Mouse (Mus musculus) gastrocnemius, postnatal 25 days (tissue): Measurements from ENCODE around the gene Apba1. TPM values are rescaled to one million over a fixed set of nuclear protein-coding genes. Genes with fewer than 3 reads are reported as not detected.
A peak's percentile ranks its signal among the peaks of the same experiment; 100 is the strongest.

ENCODE experiments used
- DNase-seq: peaks from one replicate; pipeline ENCODE4 v3.0.0; 2022
- total RNA-seq, 2 experiments: library from RNA; stranded (reverse); gene quantifications; 1 replicate in 1 of 2; 2 replicates in 1 of 2; pipeline ENCODE4 v1.2.3; 2021

Apba1 gene
- total RNA-seq, 2 experiments from 2014 or later: 1.3 to 1.5 TPM

DNA sequence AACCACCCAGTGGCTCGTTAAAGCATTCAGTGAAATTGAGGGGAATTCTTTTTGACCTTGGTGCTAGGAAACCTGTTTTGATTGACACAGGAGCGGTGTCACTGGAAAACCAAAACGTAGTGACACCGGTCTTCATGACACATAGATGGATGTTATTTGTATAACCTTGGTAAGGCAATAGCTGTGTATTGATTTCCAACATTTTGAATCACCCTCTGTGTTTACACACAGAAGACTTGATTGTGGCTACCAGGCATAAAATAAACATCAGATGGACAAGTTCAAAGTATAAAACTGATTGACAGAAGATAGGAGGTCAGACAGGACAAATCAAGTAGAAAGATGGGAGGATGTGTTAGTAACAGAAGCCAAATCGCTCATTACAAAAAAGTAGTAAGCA is 117.1 kb downstream of the Apba1 start:
- DNase-seq: no peak

DNA sequence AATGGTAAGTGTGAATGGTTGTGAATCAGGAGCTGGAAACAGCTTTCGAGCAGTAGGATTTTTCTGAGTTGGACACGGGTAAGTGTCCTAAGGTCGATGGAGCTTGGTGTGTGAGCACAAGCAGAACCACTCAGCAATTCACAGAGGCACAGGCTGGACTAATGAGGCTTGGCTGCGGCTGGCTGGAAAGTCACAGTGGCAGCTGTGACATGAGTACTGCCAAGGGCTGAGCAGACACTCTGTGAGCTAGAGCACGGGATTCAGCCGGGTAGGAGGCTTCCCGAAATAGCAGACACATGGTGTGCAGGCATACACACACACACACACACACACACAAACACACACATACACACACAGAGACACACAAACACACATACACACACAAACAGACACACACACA is 121.2 kb downstream of the Apba1 start:
- DNase-seq: peak; percentile 78

GRCm38 (mm10) chr19:23886169-23886568 is 127.5 kb downstream of the Apba1 start:
- DNase-seq: no peak

- no peak for DNase-seq
Measured at GRCm38 (mm10) chr19:23891421-23891820, 132.7 kb downstream of the Apba1 start.

GRCm38 (mm10) chr19:23892633-23893032 is 133.9 kb downstream of the Apba1 start:
- no peak for DNase-seq

DNA sequence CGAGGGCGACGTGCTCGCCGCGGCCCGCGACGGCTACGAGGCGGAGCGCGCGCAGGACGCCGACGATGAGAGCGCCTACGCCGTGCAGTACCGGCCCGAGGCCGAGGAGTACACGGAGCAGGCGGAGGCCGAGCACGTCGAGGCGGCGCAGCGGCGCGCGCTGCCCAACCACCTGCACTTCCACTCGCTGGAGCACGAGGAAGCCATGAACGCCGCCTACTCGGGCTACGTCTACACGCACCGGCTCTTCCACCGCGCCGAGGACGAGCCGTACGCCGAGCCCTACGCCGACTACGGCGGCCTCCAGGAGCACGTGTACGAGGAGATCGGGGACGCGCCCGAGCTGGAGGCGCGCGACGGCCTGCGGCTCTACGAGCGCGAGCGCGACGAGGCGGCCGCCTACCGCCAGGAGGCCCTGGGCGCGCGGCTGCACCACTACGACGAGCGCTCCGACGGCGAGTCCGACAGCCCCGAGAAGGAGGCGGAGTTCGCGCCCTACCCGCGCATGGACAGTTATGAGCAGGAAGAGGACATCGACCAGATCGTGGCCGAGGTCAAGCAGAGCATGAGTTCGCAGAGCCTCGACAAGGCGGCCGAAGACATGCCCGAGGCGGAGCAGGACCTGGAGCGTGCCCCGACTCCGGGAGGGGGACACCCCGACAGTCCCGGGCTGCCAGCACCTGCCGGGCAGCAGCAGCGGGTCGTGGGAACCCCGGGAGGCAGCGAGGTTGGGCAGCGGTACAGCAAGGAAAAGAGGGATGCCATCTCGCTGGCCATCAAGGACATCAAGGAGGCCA is 134.6 kb downstream of the Apba1 start:
- DNase-seq: peak; percentile 30

DNA sequence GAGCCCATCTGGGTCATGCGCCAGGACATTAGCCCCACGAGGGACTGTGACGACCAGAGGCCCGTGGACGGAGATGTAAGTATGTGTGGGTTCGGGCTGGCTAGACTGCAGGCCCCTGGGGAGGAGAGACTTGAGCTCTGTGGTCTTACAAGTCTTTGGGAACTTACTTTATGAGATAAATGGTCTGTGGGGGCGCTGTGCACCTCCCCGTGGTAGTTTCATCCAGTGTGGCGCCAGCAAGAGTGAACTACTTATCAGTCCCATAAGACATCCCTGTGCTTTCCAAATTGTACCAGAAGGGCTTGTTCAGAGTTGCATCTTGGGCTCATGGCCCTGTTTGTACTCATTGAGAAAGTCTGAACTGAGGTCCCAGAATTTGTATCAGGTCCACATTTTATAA is 135.3 kb downstream of the Apba1 start:
- no peak for DNase-seq

GRCm38 (mm10) chr19:23894822-23895221 is 136.1 kb downstream of the Apba1 start:
- DNase-seq: no peak

DNA sequence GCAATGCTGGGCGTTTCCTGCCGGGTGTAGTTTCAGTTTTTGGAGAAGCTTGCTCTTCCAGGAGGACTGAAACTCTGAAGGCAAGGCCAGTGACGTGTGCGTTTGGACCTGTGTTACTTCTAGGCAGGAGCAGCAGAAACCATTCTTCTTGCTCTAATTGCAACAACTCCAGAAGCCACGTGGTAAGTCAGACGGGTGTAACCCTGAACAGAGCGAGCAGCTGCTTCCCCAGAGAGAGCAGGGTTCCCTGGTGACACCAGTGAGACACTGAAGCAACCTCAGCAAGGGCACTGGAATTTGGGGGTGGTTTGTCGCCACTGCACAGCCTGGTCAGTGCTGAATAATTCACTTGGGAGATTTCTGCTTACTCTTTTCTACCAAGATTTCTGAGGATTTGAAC is 138.2 kb downstream of the Apba1 start:
- no peak for DNase-seq

DNA sequence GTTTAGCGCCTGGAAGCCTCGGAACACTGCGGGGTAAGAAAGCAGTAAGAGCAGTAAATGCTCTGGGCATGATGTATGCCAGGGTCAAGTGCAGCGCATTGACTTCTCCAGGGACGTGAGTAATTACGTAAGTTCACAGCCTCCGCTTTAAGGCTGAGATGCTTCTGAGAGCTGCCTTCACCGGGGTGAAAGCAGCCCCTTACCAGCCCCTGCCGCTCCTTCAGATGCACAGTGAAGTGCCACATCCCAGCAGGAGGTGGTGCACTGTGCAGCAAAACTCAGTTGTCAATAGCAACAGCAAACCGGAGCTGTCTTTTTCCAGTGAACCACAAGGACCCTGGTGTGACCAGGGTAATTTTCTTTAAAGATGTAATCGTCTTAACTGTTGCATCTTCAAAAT is 139.8 kb downstream of the Apba1 start:
- no peak for DNase-seq

GRCm38 (mm10) chr19:23901177-23901576 is 142.5 kb downstream of the Apba1 start:
- DNase-seq: peak; percentile 22

GRCm38 (mm10) chr19:23901768-23902167 is 143.1 kb downstream of the Apba1 start:
- DNase-seq: no peak

DNA sequence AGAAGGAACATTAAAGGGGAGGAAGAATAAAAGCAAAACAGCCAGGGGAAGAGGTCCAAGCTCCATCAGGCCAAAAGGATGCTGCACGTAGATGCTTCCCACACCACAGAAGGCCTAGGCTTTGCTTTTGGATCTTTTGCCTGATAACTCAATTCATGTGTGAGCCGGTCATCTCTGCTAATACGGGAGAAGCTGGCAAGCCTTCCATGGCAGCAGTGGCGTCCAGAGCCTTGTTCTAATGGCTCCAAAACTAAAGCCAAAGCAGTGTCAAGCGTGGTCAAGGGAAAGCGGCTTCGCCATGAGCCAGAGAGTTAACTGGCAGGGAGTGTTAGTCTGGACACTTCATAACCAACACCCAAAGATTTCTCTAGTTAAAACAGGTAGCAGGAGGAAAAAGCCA is 144.4 kb downstream of the Apba1 start:
- DNase-seq: no peak

DNA sequence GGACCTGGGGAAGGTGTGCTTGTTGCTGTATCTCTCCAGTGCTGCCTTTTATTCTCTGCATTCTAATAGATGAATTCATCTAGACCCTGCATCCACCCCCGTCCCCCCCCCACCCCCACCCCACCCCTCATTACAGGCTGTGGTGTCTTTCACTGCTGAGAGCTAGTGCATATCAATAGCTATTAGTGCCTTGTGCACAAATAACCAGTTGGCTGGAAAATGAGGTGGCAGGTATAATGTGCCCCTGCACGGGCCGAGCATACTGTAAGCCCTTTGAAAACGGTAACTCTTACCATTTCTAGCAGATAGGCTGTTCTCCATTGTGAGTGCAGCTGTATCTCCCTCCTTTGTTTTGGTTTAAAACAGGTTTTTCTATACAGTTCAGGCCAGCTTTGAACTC is 146.2 kb downstream of the Apba1 start:
- DNase-seq: no peak

- DNase-seq: no peak
Measured at GRCm38 (mm10) chr19:23905772-23906171, 147.1 kb downstream of the Apba1 start.

- no peak for DNase-seq
Measured at GRCm38 (mm10) chr19:23910345-23910744, 151.7 kb downstream of the Apba1 start.

DNA sequence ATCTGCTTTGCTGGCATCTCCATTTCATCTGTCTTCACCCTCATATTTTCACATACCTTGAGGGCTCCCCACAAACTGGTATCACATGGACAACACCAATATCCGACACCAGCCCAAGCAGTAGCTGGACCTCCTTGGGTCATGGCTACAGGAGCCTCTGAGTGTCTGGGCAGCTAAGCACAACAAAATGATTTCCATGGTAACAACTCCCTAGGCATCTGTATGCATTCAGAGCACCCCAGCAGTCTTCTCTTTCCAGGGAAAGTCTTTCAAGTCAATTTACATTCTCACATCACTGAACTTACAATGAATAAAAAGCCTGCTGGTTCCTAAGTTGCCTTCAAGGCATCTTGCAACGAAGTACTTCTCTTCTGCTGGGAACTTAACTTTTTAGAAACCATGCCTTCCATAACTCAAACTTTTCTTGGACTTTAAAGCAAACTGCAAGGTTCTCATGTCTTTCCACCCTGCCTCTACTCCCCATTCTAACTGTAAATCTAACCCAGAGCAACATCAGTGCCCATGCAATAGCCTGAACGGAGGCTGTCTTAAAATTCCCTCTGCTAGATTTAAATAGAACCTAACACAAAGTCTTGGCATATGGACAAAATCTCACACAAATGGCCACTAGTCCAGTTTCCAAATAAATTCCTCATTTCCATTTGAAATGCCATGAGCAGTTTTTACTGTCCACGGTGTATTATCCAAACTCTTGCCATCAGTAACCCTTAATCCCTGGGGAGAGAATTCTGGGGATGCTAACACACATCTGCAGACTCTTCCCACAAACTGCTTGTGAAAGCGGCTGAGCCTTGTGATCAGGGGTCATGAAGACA is 160.9 kb downstream of the Apba1 start:
- no peak for DNase-seq

DNA sequence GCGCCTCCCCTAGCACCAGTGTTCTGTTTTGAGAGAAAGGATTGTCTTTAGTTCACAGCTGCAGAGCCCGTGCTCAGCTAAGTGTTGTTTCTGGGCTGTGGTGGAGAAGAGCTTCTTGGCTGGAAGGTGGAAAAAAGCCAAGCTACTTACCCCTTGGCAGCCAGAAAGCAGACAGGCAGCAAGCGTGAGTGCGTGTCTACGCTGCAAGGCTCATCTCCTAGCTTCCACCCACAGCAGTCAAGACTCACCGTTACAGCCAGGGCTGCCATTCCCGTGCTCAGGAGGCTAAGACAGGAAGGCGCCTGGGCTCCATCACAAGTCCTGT is 161.5 kb downstream of the Apba1 start:
- no peak for DNase-seq

DNA sequence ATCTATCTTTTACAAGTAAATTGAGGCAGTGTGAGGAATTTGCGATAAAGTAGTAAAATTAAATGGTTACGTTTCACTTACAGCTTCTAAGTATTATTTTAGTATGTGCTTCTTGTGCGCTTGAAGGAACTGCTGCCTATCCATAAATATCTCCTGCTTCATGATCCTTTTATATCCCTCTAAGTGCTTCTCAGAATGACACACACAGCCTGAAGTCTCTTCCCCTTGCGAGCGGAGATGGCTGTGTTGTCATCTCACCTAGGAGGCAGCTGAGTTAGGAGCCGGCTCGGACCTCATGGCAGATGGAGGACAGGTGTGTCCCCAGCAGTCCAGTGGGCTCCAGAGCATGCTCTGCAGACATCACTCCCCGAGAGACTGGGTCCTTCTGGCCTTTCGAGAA is 163.9 kb downstream of the Apba1 start:
- DNase-seq: no peak

DNA sequence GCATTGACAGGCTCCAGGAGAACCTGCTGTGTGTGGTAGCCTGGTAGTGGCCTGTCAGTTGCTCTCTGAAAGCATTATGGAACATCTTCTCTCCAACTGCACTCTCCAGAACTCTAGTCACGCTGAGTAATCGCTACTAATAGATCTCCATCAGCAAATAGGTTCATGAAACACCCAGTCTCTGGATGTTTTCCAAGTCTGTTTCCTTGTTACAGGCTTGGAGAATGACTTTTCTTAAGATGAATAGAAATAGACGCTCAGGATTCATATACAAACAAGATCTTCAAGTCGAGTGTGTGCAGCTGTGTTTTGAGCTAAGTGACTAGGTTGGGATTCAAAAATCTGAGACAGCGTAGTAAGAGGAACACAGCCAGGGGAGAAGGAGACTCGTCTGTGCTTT is 165.4 kb downstream of the Apba1 start:
- DNase-seq: no peak

DNA sequence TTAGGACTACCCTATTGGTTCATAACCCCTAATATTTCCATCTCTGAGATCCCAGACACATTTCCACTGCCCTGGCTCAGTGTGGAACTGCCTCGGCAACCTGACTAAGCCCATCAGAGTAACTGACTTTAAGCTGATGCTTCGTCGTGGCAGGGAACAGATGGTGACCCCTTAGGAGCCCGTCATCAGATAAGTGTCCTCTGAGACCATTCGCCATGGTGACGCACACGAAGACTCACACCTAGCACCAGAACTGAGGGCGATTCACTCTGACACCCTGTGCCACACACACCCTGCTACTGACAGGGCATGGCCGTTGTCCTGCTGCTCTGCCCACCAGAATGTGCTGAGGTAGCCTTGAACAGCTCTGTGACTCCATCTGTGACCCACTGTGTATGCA is 166.1 kb downstream of the Apba1 start:
- DNase-seq: no peak

DNA sequence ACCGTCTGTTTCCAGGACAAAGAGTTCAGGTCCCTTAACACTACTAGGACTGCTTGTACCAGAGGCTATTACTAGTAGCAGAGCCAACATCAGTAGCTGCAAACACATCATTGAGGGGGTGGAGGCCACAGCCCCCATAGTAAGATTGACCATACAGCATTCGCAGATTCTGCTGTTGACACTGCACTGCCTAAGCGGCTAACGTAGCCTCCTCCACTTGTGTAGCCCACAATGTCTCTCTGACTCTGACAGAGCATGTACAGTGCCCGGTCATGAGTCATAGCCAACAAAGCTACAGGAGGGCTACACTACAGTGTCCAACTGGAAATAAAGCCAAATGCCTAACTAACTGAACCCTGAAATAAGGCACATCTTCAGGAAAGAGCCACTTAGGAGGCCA is 166.9 kb downstream of the Apba1 start:
- no peak for DNase-seq

DNA sequence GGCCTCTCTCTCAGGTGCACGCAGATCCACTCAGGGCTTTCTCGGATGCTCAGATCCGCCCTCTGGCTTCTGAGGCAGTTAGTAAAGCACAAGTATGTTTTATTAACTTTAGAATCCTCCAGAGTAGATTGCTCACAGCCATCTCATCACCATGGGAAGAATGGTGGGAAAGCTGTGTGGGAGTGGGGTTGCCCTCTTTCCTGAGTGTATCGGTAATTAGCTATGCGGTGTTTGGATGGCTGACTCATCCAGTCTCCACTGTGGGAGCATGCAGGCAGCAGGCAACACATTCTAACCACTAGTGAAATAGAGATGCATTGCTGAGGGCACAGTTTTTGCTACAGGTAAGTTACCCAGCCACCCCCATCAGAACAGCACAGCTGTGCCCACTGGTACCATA is 172.1 kb downstream of the Apba1 start:
- DNase-seq: no peak

DNA sequence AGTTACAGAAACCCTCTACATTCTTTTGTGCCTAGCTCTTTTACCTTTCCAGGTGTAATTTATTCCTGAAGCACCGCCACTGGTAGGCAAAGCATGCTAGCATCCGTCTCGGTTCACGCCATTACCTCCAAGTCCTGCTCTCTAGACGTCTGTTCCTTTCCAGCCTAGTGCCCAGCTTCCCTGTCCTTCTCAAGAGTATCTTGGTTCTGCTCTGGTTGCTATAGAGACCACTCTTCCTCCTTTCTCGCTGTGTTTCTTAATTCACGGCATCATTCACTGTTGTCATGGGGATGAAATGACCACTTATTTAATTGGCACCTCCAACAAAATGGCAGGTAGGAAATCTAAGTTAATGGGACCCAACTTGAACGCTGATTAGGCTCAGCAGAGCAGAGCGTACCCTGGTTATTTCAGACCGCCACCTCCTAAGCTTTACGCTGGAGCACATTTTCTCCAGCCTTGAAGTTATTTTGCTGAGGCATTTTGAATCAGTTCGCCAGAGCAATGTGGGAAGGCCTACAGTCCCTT is 182.8 kb downstream of the Apba1 start:
- no peak for DNase-seq
